Mouse (Mus musculus) embryonic facial prominence, embryonic 10.5 days (tissue): ENCODE results near the gene Gm21887. TPM values are rescaled to one million over a fixed set of nuclear protein-coding genes. Genes with fewer than 3 reads are reported as not detected.
"Not testable (repeated sequence)": the region's sequence is repeated elsewhere in the genome, so short reads cannot be mapped to it uniquely, and the experiment has no call there.

Experiments used
- DNase-seq: peaks from one replicate; pipeline ENCODE4 v3.0.0-alpha.2; 2017; ENCODE audit warnings: low spot score
- H3K27ac ChIP-seq: fragments of 300-500 bp; sonication (generic); replicated peaks from 2 replicates; pipeline ENCODE4 v1.5.1; 2016; ENCODE audit warnings: mild to moderate bottlenecking
- H3K27me3 ChIP-seq: fragments of 300-500 bp; sonication (generic); replicated peaks from 2 replicates; pipeline ENCODE4 v1.6.1; 2016; ENCODE audit warnings: low read depth, mild to moderate bottlenecking; ENCODE audit not compliant: poor library complexity, severe bottlenecking
- H3K36me3 ChIP-seq: fragments of 300-500 bp; sonication (generic); replicated peaks from 2 replicates; pipeline ENCODE4 v1.6.1; 2016; ENCODE audit warnings: mild to moderate bottlenecking, moderate library complexity
- H3K4me1 ChIP-seq: fragments of 300-500 bp; sonication (generic); 2 replicates; pipeline ENCODE4 v1.6.1; 2016
- H3K4me3 ChIP-seq: fragments of 300-500 bp; sonication (generic); 2 replicates; pipeline ENCODE4 v1.5.1; 2016; ENCODE audit warnings: mild to moderate bottlenecking, moderate library complexity
- H3K9me3 ChIP-seq: fragments of 300-500 bp; sonication (generic); 2 replicates; pipeline ENCODE4 v1.6.1; 2016; ENCODE audit warnings: mild to moderate bottlenecking
- WGBS: fragments of 180-500 bp; shearing (Covaris S2); methylation state at CpG from one replicate; pipeline ENCODE4 v1.1.7; 2016; 5-methylcytosine and 5-hydroxymethylcytosine counted together
- polyA plus RNA-seq: library from polyadenylated mRNA; unstranded; fragments of >200 nt; fragmentation: Nextera tagmentation; extraction: Ambion mirVana; gene quantifications from 2 replicates; pipeline ENCODE4 v1.2.1, GENCODE M21; 2016

Gm21887 gene
- polyA plus RNA-seq, 1 experiment from 2014 or later, result 259 TPM

DNA sequence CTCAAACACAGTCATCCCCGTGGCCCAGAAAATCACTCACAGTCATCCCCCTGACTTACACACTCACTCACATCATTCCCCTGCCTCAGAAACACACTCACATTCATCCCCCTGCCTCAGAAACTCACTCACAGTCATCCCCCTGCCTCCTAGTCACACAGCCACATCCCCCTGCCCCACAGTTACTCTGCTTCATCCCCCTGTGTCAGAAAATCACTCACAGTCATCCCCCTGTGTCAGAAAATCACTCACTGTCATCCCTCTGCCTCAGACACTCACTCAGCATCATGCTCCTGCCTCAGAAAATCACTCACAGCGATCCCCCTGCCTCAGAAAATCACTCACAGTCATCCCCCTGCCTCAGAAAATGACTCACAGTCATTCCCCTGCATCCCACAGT, 5.2 kb upstream of the Gm21887 start:
- 41% methylated on average over 2 of the region's 2 CpGs for WGBS
- DNase-seq, result peak; percentile 49
- H3K27me3 ChIP-seq, H3K36me3 ChIP-seq, H3K4me3 ChIP-seq: not testable (repeated sequence)
- Histone ChIP-seq H3K4me1 (peaks cover 26% of the 10 kb centered on the region), H3K9me3 (peaks cover 43% of the 10 kb centered on the region), H3K27ac (peak overlapping the region; percentile 55)

DNA sequence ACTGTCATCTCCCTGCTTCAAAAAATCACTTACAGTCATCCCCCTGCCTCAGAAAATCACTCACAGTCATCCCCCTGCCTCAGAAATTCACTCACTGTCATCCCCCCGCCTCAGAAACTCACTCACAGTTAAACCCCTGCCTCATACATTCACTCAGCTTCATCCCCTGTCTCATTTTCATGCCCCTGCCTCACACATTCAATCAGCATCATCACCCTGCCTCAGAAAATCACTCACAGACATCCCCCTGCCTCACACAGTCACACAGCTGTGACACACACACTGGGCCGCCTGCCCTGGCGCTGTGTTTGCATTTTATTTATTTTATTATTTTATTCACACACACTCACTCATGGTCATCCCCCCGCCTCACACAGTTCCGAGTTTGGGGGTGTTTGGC, 4.7 kb upstream of the Gm21887 start:
- H3K27ac ChIP-seq, result not testable (repeated sequence)
- H3K9me3 ChIP-seq, result peaks cover 49% of the 10 kb centered on the region
- WGBS, result 28% methylated on average over 5 of the region's 5 CpGs

DNA sequence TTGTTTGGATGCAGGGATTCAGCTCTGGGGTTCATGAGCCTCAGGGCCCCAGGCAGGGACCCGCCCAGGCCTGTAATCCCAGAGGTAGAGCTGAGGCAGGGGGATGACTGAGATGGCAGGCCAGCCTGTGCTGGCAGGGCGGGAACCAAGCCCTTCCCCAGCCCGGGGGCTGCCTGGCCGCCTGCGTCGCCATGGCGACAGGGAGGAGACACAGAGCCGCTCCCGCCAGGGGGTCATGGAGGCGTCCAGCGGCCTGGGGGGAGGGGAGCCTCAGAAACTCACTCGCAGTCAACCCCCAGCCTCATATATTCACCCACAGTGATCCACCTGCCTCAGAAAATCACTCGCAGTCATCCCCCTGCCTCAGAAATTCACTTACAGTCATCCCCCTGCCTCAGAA, 4.3 kb upstream of the Gm21887 start:
- Histone ChIP-seq H3K9me3 (peaks cover 52% of the 10 kb centered on the region), H3K4me1 (peaks cover 26% of the 10 kb centered on the region), H3K27ac (0 out of 2 replicates have a peak overlapping the region, but pooled peaks have one; percentile 49)
- H3K36me3 ChIP-seq, H3K4me3 ChIP-seq, H3K27me3 ChIP-seq: not testable (repeated sequence)
- WGBS, result 14% methylated on average over 13 of the region's 13 CpGs
- DNase-seq, result peak; percentile 50

More for the DNA sequence above, 4.7 kb upstream of the Gm21887 start:
- peaks cover 26% of the 10 kb centered on the region for H3K4me1 ChIP-seq
- not testable (repeated sequence) for H3K4me3 ChIP-seq, H3K36me3 ChIP-seq, H3K27me3 ChIP-seq
- peak; percentile 13 for DNase-seq

DNA sequence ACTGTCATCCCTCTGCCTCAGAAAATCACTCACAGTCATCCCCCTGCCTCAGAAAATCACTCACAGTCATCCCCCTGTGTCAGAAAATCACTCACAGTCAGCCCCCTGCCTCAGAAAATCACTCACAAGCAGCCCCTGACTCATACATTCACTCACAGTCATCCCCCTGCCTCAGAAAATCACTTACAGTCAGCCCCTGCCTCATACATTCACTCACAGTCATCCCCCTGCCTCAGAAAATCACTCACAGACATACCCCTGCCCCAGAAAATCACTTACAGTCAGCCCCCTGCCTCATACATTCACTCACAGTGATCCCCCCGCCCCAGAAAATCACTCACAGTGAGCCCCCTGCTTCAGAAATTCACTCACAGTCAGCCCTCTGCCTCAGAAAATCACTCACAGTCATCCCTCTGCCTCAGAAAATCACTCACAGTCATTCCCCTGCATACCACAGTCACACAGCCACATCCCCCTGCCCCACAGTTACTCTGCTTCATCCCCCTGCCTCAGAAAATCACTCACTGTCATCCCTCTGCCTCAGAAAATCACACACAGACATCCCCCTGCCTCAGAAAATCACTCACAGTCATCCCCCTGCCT, 3.7 kb upstream of the Gm21887 start:
- 33% methylated on average over 1 of the region's 1 CpGs for WGBS
- DNase-seq, H3K4me3 ChIP-seq, H3K36me3 ChIP-seq, H3K27me3 ChIP-seq, H3K27ac ChIP-seq: not testable (repeated sequence)
- peaks cover 26% of the 10 kb centered on the region for H3K4me1 ChIP-seq
- H3K9me3 ChIP-seq, result peaks cover 53% of the 10 kb centered on the region

DNA sequence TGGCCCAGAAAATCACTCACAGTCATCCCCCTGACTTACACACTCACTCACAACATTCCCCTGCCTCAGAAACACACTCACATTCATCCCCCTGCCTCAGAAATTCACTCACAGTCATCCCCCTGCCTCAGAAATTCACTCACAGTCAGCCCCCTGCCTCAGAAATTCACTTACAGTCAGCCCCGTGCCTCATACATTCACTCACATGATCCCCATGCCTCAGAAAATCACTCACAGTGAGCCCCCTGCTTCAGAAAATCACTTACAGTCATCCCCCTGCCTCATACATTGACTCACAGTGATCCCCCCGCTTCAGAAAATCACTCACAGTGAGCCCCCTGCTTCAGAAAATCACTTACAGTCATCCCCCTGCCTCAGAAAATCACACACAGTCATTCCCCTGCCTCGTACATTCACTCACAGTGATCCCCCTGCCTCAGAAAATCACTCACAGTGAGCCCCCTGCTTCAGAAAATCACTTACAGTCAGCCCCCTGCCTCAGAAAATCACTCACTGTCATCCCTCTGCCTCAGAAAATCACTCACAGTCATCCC, 2.7 kb upstream of the Gm21887 start:
- peaks cover 55% of the 10 kb centered on the region for H3K9me3 ChIP-seq
- peak overlapping the region; percentile 52 for H3K27ac ChIP-seq
- H3K27me3 ChIP-seq, H3K4me3 ChIP-seq: not testable (repeated sequence)
- 45% methylated on average over 3 of the region's 3 CpGs for WGBS
- peaks cover 26% of the 10 kb centered on the region for H3K4me1 ChIP-seq
- H3K36me3 ChIP-seq, result peaks cover 14% of the 10 kb centered on the region
- peak; percentile 34 for DNase-seq

DNA sequence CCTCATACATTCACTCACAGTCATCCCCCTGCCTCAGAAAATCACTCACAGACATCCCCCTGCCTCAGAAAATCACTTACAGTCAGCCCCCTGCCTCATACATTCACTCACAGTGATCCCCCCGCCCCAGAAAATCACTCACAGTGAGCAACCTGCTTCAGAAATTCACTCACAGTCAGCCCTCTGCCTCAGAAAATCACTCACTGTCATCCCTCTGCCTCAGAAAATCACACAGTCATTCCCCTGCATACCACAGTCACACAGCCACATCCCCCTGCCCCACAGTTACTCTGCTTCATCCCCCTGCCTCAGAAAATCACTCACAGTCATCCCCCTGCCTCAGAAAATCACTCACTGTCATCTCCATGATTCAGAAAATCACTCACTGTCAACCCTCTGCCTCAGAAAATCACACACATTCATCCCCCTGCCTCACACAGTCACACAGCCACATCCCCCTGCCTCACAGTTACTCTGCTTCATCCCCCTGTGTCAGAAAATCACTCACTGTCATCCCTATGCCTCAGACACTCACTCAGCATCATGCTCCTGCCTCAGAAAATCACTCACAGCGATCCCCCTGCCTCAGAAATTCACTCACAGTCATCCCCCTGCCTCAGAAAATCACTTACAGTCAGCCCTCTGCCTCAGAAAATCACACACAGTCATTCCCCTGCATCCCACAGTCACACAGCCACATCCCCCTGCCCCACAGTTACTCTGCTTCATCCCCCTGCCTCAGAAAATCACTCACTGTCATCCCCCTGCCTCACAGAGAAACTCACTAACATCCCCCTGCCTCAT, 1.9 kb upstream of the Gm21887 start:
- H3K36me3 ChIP-seq, result peaks cover 14% of the 10 kb centered on the region
- H3K27ac ChIP-seq, result peak overlapping the region; percentile 0
- not testable (repeated sequence) for H3K4me3 ChIP-seq, H3K27me3 ChIP-seq
- H3K4me1 ChIP-seq, result peaks cover 26% of the 10 kb centered on the region
- peak; percentile 31 for DNase-seq
- peaks cover 55% of the 10 kb centered on the region for H3K9me3 ChIP-seq
- 39% methylated on average over 2 of the region's 2 CpGs for WGBS

DNA sequence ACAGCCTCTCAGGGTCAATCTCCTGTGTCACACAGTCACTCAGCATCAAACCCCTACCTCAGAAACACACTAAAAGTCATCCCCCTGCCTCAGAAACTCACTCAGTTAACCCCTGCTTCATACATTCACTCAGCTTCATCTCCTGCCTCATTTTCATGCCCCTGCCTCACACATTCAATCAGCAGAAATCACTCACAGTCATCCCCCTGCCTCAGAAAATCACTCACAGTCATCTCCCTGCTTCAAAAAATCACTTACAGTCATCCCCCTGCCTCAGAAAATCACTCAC, 1.3 kb upstream of the Gm21887 start:
- Histone ChIP-seq H3K27ac (peak overlapping the region; percentile 0), H3K4me1 (peaks cover 26% of the 10 kb centered on the region), H3K36me3 (peaks cover 14% of the 10 kb centered on the region), H3K9me3 (peaks cover 55% of the 10 kb centered on the region)
- H3K4me3 ChIP-seq, H3K27me3 ChIP-seq: not testable (repeated sequence)
- peak; percentile 17 for DNase-seq

DNA sequence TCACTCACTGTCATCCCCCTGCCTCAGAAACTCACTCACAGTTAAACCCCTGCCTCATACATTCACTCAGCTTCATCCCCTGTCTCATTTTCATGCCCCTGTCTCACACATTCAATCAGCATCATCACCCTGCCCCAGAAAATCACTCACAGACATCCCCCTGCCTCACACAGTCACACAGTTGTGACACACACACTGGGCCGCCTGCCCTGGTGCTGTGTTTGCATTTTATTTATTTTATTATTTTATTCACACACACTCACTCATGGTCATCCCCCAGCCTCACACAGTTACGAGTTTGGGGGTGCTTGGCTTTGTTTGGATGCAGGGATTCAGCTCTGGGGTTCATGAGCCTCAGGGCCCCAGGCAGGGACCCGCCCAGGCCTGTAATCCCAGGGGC, 875 bp upstream of the Gm21887 start:
- peak; percentile 43 for DNase-seq
- peaks cover 55% of the 10 kb centered on the region for H3K9me3 ChIP-seq
- not testable (repeated sequence) for H3K27me3 ChIP-seq
- H3K4me1 ChIP-seq, result peaks cover 26% of the 10 kb centered on the region
- H3K27ac ChIP-seq, result peak overlapping the region; percentile 0
- H3K4me3 ChIP-seq, result peak overlapping the region; percentile 56
- peaks cover 14% of the 10 kb centered on the region for H3K36me3 ChIP-seq
- WGBS, result 34% methylated on average over 3 of the region's 3 CpGs

DNA sequence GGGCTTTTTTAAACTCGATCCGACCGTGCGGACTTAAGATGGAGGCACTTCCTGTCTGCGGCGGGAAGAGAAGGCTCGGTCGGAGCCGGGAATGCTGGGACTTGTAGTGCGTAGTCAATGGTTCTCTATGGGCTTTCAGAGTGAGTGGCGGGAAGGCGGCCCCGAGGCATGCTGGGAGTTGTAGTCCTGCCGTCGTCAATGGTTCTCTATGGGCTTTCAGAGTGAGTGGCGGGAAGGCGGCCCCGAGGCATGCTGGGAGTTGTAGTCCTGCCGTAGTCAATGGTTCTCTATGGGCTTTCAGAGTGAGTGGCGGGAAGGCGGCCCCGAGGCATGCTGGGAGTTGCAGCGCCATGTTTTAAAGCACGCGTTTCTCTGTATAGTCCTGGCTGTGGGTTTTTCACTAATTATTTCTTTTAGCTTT, 352 bp downstream of the Gm21887 start:
- peak; percentile 96 for DNase-seq
- 56% methylated on average over 25 of the region's 25 CpGs for WGBS
- peaks cover 17% of the 10 kb centered on the region for H3K36me3 ChIP-seq
- H3K4me1 ChIP-seq, result peaks cover 21% of the 10 kb centered on the region
- peaks cover 50% of the 10 kb centered on the region for H3K9me3 ChIP-seq
- H3K4me3 ChIP-seq, result peak overlapping the region; percentile 56
- peak overlapping the region; percentile 87 for H3K27ac ChIP-seq
- H3K27me3 ChIP-seq, result not testable (repeated sequence)

DNA sequence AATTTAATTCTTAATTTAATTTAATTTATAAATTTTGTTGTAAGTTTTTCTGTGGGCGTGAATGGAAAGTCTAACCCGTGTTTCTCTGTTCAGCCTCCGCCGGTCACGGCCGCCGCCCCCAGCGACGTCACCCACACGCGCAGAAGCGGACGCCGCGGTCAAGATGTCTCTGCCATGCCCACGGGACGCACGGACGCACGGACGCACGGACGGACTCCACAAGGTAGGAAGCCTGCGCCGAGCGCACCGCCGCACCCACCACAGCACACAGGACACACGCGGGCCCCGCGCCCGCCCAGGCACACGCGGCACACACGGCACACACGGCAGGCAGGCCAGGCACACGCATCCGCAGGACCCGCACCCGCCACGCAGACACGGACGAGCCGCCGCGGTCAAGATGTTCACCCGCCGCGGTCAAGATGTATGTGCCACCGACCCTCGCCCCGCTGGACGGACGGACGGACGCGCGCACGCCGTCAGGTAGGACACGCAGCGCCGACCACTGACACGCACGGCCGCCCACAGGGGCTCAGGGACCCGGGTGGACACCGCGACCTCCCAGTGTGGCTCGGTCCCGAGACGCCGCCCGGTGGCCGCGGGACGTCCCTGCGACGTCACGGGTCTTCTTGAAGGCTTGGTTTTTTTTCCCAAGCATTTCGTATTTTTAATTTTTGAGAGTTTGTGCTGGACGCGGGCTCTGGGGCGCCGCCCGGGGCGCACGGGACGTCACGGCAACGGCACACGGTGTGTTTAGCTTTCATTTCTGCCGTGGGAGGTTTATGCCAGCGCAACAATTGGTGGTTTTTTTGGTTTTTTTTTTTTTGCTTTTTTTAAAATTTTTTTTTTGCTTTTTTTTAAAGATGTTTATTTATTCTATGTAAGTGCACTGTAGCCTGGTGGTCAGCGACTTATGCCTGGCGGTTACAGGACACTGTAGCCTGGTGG, 1.4 kb downstream of the Gm21887 start:
- Histone ChIP-seq H3K4me3 (peak overlapping the region; percentile 56), H3K9me3 (peaks cover 45% of the 10 kb centered on the region), H3K36me3 (peaks cover 17% of the 10 kb centered on the region), H3K4me1 (peaks cover 19% of the 10 kb centered on the region)
- 85% methylated on average over 97 of the region's 97 CpGs for WGBS
- H3K27ac ChIP-seq, H3K27me3 ChIP-seq: not testable (repeated sequence)
- DNase-seq, result peak; percentile 75

DNA sequence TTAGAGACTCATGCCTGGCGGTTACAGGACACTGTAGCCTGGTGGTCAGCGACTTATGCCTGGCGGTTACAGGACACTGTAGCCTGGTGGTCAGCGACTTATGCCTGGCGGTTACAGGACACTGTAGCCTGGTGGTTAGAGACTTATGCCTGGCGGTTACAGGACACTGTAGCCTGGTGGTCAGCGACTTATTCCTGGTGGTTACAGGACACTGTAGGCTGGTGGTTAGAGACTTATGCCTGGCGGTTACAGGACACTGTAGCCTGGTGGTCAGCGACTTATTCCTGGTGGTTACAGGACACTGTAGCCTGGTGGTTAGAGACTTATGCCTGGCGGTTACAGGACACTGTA, 2.0 kb downstream of the Gm21887 start:
- peaks cover 23% of the 10 kb centered on the region for H3K36me3 ChIP-seq
- not testable (repeated sequence) for DNase-seq, H3K4me3 ChIP-seq, H3K27me3 ChIP-seq, H3K27ac ChIP-seq
- peaks cover 49% of the 10 kb centered on the region for H3K9me3 ChIP-seq
- H3K4me1 ChIP-seq, result peaks cover 19% of the 10 kb centered on the region
- WGBS, result 78% methylated on average over 7 of the region's 10 CpGs

DNA sequence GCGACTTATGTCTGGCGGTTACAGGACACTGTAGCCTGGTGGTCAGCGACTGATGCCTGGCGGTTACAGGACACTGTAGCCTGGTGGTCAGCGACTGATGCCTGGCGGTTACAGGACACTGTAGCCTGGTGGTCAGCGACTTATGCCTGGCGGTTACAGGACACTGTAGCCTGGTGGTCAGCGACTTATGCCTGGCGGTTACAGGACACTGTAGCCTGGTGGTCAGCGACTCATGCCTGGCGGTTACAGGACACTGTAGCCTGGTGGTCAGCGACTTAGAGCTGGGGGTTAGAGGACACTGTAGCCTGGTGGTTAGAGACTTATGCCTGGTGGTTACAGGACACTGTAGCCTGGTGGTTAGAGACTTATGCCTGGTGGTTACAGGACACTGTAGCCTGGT, 4.0 kb downstream of the Gm21887 start:
- H3K4me1 ChIP-seq, DNase-seq, H3K27ac ChIP-seq, H3K27me3 ChIP-seq, H3K4me3 ChIP-seq: not testable (repeated sequence)
- H3K9me3 ChIP-seq, result peaks cover 41% of the 10 kb centered on the region
- 97% methylated on average over 5 of the region's 13 CpGs for WGBS
- peaks cover 35% of the 10 kb centered on the region for H3K36me3 ChIP-seq
